Mouse (Mus musculus): ENCODE data around the gene Hsd17b7.
"Not testable (repeated sequence)": the region's sequence is repeated elsewhere in the genome, so short reads cannot be mapped to it uniquely, and the experiment has no call there.

The Hsd17b7 gene

DNA sequence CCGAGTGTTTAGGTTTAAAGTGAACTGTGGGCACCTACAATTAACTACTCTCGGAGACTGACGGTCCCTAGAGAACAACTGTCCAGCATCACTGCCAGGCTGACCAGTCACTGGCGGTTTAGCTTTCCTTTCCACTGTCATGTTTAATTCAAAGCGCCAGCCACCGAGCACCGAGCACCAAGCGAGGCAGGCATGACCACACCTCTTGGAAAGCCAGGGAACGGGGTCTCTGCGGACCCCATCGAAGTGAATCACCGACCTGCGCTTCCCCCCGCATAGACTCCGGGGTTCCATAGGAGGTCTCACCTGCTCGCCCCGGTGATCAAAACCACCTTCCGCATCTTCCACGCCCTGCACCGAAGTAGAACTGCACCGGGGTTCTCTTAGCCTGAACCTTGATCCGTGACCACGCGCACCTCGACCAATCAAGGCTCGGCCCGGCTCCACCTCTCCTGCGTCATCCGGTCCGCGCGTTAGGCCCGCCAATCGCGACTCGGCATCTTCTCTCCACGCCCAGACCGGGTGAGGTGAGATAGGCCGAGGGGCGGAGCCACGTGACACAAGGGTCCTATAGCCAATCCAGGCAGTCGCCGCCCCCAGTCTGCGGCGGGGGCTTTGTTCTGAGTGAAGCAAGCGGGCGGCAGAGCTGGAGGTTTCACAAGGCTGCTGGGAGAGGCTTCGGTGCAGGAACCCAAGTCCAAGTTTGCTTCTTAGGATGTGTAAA, at the start of gene Hsd17b7:
Gene Hsd17b7, minus strand, starts transcription at position 450 of the 724 bp plus-strand sequence.
- ATAC-seq (ENCODE audit: insufficient number of reproducible peaks, low FRiP score, low TSS enrichment), result peak; percentile 99

- ATAC-seq (ENCODE audit: insufficient number of reproducible peaks, low FRiP score, low TSS enrichment), result no peak
These were observed 45.7 kb upstream of the Hsd17b7 start for GRCm38 (mm10) chr1:170014784-170015183.

GRCm38 (mm10) chr1:170010716-170011505, 41.9 kb upstream of the Hsd17b7 start:
- peak; percentile 46; the same call in 1 of the 2 replicates for ATAC-seq (ENCODE audit: insufficient number of reproducible peaks, low FRiP score, low TSS enrichment)

DNA sequence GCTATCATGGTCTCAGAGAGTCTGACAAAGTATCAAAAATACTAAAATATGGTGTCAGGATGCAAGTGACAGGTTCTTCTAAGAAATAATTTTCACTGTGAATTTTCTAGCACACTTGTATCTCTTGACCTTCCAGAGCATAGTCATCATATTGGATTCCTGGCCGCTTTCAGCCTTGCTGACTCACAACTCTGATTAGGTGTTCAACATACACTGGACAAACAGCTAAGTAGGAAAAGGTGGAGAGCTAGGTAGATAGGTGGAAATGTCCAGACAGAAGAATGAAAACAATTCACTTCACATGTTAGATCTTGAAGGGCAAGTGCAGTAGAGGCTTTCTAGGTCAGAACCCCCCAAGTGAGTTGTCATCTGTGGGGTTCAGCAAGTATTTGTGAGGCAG, 40.3 kb upstream of the Hsd17b7 start:
- no peak for ATAC-seq (ENCODE audit: insufficient number of reproducible peaks, low FRiP score, low TSS enrichment)

DNA sequence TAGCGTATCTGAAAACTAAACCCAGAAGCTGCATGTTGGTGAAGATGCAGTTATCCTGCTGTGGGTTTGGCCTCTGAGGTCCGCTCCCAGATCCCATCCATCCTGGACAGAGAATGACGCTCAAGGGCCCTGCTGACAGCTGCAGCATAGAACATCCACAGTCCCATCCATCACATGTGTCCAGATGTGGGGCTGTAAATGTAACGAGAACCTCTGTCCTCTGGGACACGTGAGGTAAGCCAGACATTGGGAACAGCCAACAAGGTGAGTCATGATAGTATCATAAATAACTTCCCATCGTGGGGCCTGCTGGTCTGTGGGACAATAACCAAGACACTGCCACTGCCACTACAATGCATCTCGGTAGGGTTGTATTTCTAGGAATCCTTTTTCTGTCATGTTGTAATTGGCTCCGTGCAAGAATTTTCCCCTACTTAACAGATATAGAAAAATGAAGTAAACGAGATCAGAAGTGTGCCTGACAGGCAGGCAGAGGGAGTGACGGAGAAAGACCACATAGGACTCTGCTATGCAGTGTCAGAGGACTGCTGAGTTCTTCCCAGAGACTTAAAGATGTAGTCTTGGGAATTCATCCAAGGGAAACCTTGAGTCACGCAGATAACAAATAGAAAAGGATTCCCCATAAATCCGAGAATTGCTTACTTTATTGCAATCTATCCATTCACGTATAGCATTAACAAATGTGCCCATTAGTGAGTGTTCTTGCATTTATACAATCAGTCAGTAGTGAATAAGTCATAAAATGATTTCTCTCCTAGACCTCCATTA, 39.6 kb upstream of the Hsd17b7 start:
- ATAC-seq (ENCODE audit: insufficient number of reproducible peaks, low FRiP score, low TSS enrichment), result no peak

GRCm38 (mm10) chr1:170006516-170006915, 37.5 kb upstream of the Hsd17b7 start:
- ATAC-seq (ENCODE audit: insufficient number of reproducible peaks, low FRiP score, low TSS enrichment), result no peak

DNA sequence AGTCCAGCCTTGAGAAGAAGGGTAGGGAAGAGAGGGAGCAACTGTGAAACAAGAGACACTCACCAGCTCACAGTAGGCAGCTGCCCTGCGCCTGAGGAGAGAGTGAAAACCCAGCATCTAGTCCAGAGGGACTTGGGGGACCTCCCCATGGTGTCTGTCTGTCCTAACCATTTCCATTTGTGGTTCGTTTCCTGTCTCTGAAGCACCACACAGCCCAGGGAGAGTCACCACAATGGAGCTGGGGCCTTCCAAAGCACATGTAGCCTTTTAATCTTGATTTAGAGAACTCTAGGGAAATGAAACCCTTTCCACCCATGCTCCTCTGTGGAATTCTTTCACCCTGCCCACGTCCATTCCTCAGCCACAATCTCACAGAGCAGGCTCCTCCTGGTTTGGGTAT, 36.3 kb upstream of the Hsd17b7 start:
- ATAC-seq (ENCODE audit: insufficient number of reproducible peaks, low FRiP score, low TSS enrichment), result no peak

DNA sequence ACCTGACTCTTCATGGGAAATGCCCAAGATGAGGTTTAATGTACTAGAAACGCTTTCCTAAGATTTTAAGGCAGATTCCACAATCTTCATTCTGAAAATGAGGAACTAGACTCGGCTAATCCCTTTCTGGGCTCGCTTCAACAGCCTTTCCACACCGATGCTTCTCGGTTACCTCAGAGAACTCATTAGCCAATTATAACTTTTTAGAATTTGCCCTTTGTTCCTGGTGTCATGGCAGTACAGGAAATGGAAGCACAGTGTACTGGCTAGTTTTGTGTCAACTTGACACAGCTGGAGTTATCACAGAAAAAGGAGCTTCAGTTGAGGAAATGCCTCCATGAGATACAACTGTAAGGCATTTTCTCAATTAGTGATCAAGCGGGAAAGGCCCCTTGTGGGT, 24.9 kb upstream of the Hsd17b7 start:
- ATAC-seq (ENCODE audit: insufficient number of reproducible peaks, low FRiP score, low TSS enrichment), result not testable (repeated sequence)

DNA sequence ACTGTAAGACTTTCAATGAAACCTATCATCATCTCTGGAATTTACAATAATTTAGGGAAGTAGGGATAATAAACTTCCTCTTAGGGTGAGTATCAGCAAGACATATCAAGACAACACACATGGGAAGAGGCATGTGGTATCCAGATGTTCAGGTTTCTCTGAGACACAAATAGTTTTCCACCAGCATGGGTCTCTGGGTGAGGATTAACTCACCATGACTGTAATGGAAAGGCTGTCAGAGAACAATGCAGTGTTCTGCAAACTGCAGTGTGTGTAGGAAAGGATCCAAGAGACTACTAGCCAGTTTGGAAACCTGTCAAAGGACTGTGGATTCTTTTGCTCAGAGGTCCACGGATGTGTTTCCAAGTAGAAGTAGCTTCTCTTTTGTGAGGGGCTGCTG, 17.1 kb upstream of the Hsd17b7 start:
- ATAC-seq (ENCODE audit: insufficient number of reproducible peaks, low FRiP score, low TSS enrichment), result no peak

DNA sequence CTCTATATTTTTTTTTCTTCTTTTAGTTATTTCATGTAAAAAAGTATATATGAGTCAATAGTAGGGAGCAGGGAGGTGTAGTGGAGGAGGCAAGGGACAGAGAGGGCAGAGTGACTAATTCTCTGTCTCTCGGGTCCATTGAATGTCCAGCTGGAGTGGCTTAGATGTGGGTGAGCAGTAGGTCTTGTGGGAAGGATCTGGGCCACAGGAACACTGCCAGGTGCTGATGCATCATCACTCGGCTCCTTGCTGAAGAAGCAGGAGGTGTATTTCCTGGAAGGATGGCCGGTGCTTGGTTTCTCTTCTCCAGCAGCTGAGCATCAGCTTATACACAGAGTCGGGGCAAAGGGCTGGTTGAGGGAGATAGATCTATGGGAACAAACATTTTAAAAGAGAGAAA, 8.6 kb upstream of the Hsd17b7 start:
- ATAC-seq (ENCODE audit: insufficient number of reproducible peaks, low FRiP score, low TSS enrichment), result no peak

GRCm38 (mm10) chr1:169971998-169972397, 3.0 kb upstream of the Hsd17b7 start:
- ATAC-seq (ENCODE audit: insufficient number of reproducible peaks, low FRiP score, low TSS enrichment), result no peak

DNA sequence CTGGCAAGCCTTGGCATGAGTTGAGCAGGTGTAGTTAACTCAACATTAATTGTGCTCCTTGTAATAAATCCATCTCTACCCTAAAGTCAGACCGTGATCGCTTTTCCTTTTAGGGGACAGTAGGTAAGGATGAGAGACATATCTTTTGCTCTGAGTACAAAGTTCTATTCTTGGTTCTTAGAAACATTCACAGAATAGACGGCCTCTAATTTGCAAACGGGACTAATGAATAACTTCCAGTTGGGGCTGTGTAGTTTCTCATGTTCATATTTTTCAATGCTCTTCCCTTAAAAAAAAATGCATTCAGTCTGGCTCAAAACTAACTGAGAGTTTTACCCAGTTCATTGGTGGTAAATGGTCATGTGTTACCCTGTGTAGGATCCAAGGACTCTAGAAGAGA, 1.9 kb upstream of the Hsd17b7 start:
- ATAC-seq (ENCODE audit: insufficient number of reproducible peaks, low FRiP score, low TSS enrichment), result no peak

DNA sequence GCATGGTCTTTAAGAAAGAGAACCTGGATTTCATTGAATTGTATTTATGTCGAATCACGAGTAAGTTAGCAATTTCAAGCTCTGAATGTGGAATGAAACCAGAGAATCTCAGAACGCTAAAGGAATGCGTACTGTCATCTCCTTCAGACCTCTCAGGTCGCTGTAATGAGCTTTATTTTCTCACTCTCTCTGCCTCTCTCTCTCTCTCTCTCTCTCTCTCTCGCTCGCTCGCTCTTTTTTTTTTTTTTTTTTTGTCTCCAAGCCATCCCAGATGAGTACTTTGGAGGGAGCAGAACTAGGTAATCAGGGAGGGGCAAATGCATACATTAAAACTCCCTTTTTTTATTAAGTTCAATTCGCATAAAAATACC, 460 bp upstream of the Hsd17b7 start:
- ATAC-seq (ENCODE audit: insufficient number of reproducible peaks, low FRiP score, low TSS enrichment), result peak; percentile 32

GRCm38 (mm10) chr1:169953106-169953505, 15.9 kb downstream of the Hsd17b7 start:
- 0 out of 2 replicates have a peak, but pooled peaks have one; percentile 34 for ATAC-seq (ENCODE audit: insufficient number of reproducible peaks, low FRiP score, low TSS enrichment)

DNA sequence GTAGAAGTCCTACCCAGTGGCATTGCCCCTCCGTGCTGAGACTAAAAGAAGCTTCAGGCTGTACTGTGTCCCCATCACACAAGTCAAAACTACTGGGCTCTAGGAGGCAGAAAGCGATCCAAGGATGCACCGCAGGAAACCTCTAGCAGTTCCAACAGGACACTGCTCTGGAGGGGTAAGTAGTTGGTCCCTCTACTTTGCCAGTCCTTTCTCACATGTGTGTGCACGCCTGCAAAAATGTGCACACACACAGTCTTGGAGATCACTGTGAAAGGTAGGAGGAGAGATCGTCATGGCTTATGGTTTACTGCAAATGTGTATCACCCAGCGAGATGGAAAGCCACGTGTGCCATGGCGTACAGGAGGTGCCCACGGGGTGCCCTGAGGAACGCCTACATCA, 16.4 kb downstream of the Hsd17b7 start:
- ATAC-seq (ENCODE audit: insufficient number of reproducible peaks, low FRiP score, low TSS enrichment), result peak; percentile 59; the same call in 1 of the 2 replicates

- no peak for ATAC-seq (ENCODE audit: insufficient number of reproducible peaks, low FRiP score, low TSS enrichment)
These were observed 17.5 kb downstream of the Hsd17b7 start for GRCm38 (mm10) chr1:169951561-169951960.

GRCm38 (mm10) chr1:169950651-169951050, 18.4 kb downstream of the Hsd17b7 start:
- no peak for ATAC-seq (ENCODE audit: insufficient number of reproducible peaks, low FRiP score, low TSS enrichment)

DNA sequence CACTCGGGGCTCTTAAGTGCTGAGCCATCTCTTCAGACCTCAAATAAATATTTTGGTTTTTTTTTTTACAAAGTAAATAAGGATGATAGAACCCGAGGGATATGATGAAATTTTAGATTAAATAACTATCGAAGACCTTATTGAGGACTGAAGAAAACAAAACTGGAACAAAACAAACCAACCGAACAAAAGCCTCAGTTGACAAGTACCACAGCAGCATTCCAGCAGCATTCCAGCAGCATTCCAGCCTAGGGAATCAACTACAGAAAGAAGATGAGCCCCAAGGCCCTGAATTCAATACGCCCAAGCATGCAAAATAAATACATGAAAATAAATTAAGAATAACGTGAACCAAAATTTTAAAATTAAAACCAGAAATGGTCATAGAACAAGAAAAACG, 19.1 kb downstream of the Hsd17b7 start:
- no peak for ATAC-seq (ENCODE audit: insufficient number of reproducible peaks, low FRiP score, low TSS enrichment)

GRCm38 (mm10) chr1:169948866-169949265, 20.2 kb downstream of the Hsd17b7 start:
- no peak for ATAC-seq (ENCODE audit: insufficient number of reproducible peaks, low FRiP score, low TSS enrichment)

DNA sequence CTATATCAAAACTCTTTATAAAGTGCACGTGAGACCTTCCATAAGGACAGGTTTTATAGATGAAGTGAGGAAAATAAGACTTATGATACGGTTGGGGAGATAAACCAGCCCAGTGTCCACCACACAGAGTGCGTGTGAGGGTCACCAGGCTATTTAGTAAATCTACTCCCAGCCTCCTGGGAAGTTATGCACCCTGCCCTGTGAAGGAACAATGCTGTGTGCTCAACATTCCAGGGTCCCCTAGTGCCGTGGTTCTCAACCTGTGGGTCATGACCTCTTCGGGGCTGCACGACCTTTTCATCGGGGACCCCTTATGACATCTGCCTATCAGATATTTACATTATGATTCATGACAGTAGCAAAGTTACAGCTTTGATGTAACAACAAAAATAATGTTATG, 20.8 kb downstream of the Hsd17b7 start:
- no peak for ATAC-seq (ENCODE audit: insufficient number of reproducible peaks, low FRiP score, low TSS enrichment)

GRCm38 (mm10) chr1:169947654-169948053, 21.4 kb downstream of the Hsd17b7 start:
- no peak for ATAC-seq (ENCODE audit: insufficient number of reproducible peaks, low FRiP score, low TSS enrichment)

Measured in cerebellum, adult (tissue).